Mouse (Mus musculus): ENCODE measurements around the gene Slc25a26.

DNA sequence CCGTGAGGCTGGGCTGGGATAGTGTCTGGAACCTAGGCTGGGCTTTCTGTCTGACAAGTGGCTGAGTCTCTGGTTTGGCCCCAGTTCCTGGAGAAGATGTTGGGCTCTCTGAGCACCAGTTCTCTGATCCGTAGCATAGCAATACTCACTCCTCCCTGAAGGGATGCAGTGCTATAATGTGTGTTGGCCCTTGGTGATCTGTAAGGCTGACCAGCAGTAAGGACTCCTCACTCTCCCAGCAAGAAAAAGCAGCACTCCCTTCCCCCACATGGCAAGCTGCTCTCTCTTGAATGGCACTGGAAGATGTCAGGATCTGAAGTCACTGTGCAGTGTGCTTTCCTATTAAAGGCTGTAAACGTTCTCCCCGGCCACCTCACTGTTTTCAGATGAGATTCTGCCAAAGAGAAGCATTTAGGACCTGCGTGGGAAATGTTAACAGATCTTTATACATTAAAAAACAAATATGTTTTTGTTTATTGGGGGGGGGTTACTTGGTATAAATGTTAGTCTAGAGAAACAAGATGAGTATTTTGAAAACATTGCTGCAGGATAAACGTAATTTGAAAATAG is 94.0 kb downstream of the Slc25a26 start:
- no peak for TF ChIP-seq GATA1 (IDR thresholded peaks at IDR 0.05; ENCODE audit: low read length)
- TF ChIP-seq TAL1 (IDR thresholded peaks at IDR 0.05; ENCODE audit: low read length), result no peak
